Mouse (Mus musculus) gastrocnemius, adult 8-10 months (tissue): Measurements from ENCODE around the gene Phlda2. TPM values are rescaled to one million over a fixed set of nuclear protein-coding genes. Genes with fewer than 3 reads are reported as not detected.
A peak's percentile ranks its signal among the peaks of the same experiment; 100 is the strongest.
"Not testable (repeated sequence)": the region's sequence is repeated elsewhere in the genome, so short reads cannot be mapped to it uniquely, and the experiment has no call there.

ENCODE experiments used
- DNase-seq, 2 experiments: peaks; one replicate each; pipeline ENCODE4 v3.0.0; 2022; ENCODE audit warnings: low spot score in 2 of 2
- total RNA-seq, 4 experiments: library from RNA; stranded (reverse); gene quantifications; 2 replicates each; pipeline ENCODE4 v1.2.4; 2022

Phlda2 gene
- not detected for total RNA-seq

GRCm38 (mm10) chr7:143502418-143503200 lies at the start of gene Phlda2:
Gene Phlda2, minus strand, starts transcription at chr7:143503150.
- DNase-seq = no peak

GRCm38 (mm10) chr7:143549588-143550220 lies 46.8 kb upstream of the Phlda2 start:
- no peak for DNase-seq

DNA sequence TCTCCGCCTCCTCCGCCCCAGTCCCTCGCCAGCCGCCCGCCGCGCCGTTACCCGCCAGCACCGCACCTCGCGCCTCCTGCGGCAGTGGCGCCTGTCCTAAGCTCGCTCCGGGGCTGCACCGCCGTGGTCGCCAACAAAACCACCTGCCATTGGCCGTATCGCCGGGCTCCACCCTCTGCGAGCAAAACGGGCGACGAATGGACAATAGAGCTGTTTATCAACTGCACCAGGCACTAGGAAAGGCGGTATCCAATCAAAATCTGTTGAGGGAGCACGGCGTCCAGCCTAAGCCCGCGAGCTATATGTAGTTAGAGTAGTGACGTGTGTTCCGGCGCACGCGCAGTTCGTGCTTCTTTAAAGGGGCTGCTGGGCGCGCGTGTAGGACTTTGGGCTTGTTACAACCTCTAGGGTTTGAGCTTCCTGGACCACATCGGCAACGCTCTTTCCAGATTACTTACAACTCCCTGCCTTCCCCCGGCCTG lies 46.1 kb upstream of the Phlda2 start, which contains the start of gene Nap1l4:
Gene Nap1l4 (minus strand): TSS at position 131 of the 482 bp plus-strand sequence.
- DNase-seq = peak; percentile 99

DNA sequence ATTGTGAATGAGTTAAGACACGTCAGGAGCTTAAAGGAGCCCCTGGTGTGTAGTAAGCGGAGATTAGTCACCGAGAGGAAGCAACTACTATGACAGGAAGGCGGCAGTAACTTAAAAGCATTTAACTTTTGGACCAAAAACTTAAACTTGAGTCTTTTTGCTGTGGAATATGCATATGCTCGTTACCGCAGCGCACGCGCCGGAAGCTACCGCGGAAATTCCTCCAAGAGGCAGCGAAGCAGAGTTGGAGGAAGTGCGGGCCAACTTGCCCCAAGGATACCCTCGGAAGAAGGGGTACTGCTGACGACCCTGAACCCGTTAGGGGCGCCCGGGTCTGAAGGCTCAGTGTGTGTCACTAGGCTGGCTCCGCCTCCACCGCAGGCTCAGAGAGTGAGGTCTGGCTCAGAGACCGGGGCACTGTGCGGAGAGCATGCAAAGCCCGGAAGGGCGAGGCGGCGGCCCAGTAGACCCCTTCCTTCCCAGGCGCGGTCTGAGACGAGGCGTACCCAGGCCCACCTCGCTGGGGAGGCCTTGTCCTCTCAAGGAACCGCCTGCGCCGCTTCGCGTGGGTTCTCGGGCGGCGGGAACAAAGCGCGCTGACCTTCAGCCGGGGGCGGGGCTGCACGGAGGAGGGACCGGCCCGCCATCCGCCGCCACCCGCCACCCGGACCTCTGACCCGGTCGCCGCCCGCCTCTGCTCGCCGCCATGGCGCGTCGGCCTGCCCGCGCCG lies 45.4 kb upstream of the Phlda2 start:
- DNase-seq = no peak

GRCm38 (mm10) chr7:143546554-143546953 lies 43.6 kb upstream of the Phlda2 start:
- no peak for DNase-seq

- DNase-seq = no peak
These were observed 41.4 kb upstream of the Phlda2 start for GRCm38 (mm10) chr7:143544368-143544767.

GRCm38 (mm10) chr7:143538671-143539070 lies 35.7 kb upstream of the Phlda2 start:
- no peak for DNase-seq

DNA sequence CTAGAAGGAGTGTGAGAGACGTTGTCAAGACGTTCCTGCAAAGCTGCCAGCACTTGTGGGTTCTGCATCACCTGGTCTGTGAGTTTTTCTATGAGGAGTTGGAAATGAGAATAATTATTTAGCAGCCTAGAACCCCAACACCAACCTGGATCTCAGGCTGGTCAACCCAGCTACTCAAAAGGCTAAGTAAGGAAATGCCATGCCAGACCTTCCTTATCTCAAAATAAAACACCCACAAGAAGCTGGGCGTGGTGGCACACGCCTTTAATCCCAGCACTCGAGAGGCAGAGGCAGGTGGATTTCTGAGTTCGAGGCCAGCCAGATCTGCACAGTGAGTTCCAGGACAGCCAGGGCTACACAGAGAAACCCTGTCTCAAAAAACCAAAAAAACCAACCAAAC lies 35.3 kb upstream of the Phlda2 start:
- DNase-seq = not testable (repeated sequence)

GRCm38 (mm10) chr7:143536251-143536650 lies 33.3 kb upstream of the Phlda2 start:
- no peak for DNase-seq

- DNase-seq = no peak
These were observed 30.3 kb upstream of the Phlda2 start for GRCm38 (mm10) chr7:143533284-143533683.

- peak; percentile 20 to 56 for DNase-seq
These were observed 29.5 kb upstream of the Phlda2 start for GRCm38 (mm10) chr7:143532410-143532809.

GRCm38 (mm10) chr7:143519333-143519732 lies 16.4 kb upstream of the Phlda2 start:
- no peak for DNase-seq

DNA sequence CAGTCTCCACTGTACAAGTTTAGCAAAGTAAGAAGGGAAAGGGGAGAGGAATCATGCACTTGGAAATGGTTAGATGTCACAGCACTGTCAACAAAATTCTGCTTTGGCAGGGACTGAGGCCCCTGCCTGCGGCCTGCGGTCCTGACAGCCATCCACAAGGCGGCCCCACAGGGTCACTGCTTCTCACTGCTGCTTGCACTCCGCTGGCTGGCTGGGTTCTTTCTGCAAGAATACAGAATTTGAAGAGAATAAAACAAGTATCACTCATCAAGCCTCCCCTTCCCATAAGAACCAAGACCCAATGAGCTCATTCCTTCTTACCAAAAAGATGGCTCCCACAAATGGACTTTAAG lies 11.4 kb upstream of the Phlda2 start:
- no peak for DNase-seq

GRCm38 (mm10) chr7:143513763-143514415 lies 10.9 kb upstream of the Phlda2 start:
- DNase-seq = no peak

GRCm38 (mm10) chr7:143511335-143511712 lies 8.4 kb upstream of the Phlda2 start:
- no peak for DNase-seq

DNA sequence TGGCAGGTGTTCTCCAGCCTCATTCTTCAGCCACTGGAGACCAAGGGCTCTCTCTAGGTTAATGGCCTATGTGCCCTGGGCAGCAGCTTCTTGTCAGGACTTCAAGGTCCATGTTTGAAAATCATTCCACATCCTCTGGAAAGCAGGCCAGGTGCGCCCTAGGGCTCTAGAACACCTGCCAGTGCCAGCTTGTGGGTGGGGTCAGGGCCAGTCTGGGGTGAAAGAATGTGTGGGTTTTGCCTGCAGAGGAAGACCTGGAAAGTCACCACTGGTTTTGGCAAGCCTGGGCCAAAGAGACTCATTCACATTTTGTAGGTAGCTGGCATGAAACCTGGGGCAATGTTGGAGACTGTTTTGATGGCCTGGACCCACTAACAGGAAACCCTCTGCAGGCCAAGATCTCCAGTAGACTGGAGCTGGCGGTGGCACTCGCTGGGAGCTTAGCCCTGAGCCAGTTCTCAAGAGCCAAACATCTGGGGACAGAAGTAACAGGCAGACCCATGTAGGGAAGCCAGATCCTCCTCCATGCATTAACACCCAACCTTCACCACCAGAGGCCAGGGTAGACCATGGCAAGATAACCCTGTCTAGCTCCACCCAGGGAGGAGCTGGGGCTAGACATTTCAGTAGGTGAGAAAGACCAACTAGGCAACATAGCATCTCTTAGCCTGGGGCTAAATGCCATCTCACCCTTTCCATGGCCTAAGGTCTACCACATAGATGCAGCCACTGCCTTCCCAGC lies 7.8 kb upstream of the Phlda2 start:
- DNase-seq = no peak

DNA sequence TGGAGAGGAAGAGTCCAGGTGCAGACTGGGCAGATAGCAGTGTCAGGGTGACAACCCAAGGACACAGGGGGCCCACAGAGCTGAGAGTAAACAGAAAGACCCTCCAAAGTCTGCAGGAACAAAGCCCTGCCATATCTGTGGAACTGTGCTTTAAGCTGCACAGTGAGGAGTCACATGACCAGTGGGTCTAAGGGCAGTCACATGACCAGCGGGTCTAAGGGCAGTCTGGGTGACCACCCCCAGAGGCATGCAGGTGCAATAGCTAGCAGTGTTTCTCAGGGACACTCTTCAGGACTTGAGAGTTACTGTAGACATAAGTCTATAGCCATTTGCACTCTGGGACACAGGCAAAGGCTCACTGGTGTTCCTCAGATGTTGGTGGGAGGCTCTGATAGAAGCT lies 6.6 kb upstream of the Phlda2 start:
- no peak for DNase-seq

DNA sequence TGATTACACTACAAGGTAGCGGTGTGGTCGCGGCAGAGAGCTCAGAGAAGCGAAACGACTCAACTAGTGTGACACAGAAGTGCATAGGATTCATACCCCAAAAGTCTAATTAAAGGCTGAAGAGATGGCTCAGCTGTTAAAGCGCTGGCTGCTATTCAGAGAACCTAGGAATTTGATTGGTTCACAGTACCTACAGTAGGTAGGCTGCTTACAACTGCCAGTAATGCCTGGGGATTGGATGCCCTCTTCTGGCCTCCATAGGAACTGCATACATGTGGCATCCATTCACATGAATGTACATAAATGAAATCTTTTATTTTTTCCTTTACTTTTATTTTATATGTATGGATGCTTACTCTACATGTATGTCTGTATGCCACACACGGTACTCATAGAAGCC lies 3.7 kb upstream of the Phlda2 start:
- no peak for DNase-seq

- DNase-seq = no peak
These were observed 3.3 kb upstream of the Phlda2 start for GRCm38 (mm10) chr7:143506271-143506670.

GRCm38 (mm10) chr7:143505823-143506222 lies 2.9 kb upstream of the Phlda2 start:
- DNase-seq = peak; percentile 63

GRCm38 (mm10) chr7:143505411-143505810 lies 2.5 kb upstream of the Phlda2 start:
- DNase-seq = no peak
